Mouse (Mus musculus) lung, adult 18-20 months (tissue): ENCODE measurements around the gene Gm10644.

Experiments
- DNase-seq, 2 experiments: peaks; one replicate each; pipeline ENCODE4 v3.0.0; 2022; ENCODE audit warnings: mixed read lengths in 2 of 2

Gene Gm10644

DNA sequence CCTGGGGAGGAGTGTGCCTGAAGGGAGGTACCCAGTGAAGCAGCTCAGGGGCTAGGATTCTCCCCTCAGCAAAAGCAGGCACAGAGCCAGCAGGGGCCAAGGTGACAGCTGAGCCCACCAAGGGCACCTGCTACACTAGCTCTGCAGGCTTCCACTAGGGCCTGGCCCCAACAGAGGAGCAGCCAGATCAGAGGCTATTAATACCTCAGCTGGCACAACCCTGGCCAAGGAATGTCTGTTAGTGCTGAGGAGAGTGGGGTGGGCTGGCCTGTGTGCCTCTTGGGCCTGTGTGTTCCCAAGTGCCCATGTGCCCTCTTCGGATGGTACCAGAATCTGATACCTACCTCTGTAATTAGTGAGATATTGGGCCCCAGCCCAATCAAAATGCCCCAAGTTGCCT, 25.2 kb upstream of the Gm10644 start:
- DNase-seq = no peak

DNA sequence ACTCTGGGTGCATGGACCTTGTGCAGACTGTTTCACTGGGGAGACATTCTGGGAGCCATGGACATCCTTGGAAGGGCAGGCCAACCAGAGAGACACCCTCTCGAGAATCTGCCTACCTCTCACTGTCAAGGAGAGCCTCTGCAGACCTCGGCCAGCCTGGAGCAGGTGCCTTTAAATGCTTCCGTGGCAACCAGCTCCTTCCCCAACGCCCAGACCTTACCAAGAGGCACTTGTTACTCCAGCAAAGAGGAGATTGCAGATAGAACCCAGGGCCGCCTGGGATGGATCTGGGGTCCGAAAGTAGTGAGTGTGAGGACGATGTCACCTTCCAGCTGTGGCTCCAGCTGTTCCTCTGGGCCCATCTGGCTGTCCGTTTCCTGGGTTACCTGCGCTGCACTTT, 23.2 kb upstream of the Gm10644 start:
- no peak for DNase-seq

DNA sequence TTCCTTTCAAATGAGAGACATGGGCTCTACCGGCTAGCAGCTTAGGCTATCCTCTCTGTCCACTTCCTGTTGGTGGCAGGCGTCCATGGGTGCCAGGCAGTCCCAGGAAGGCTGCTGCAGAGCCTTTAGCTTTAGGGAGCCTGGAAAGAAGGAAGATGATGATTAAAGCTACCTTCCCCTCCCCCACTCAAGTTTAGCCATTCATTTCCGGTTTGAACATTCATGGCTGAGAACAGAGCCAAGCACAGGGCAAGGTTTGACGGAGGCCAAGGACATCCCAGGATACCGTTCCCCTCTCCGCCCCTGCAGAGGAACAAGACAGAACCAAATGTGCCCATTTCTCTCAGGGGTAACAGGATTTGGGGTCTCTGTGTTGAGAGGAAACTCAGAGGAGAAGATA, 22.6 kb upstream of the Gm10644 start:
- DNase-seq = peak in 1 of 2 experiments; percentile 38

DNA sequence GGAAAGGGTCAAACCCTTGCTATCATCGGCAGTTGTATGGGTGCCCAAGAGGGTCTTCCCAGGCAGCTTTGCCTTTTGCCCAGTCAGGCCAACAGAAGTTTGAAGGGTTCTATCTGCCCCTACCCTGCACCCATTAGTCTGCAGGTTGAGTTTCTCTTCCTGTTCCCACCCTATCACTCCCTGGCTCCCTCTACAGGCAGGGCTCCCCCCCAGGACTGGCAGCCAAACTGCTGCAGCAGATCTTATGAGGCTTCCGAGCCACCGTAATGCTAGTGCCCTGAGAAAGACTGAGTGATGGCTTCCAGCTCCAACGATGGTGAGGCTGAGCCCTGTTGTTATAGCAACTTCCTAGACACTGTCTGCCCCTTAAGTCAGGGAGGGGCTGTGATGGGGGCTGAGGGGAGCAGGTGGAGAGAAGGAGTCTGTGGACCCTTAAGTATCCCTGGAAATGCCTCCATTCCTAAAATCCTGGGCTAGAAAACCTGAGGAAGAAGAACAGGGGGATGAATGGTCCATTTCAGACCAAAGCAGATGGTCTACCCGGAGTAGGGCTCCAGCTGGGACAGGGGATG, 21.9 kb upstream of the Gm10644 start:
- DNase-seq = no peak

DNA sequence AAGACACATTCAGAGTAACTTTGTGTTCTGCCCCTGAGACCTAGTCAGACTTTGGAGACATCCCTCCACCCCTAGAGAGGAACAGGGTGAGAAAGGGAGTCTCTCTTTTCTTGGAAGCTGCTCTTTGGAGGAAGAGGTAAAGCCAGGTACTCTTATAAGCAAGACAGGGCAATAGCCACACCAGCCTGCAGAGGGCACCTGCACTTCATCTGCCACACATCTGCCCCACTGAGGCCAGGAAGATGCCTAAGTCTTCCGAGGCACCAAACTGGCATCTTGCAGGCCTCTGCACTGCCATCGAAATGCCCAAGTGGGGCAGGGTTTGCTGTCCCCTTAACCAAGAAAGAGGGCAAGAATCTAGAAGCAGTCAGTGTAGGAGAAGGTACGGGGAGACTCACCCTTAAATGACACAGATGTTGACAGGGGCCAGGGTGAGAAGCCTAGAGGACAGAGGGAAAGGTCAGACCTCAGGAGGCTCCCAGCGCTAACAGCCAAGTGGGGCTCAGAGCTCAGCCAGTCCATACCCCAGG, 21.2 kb upstream of the Gm10644 start:
- DNase-seq = peak; percentile 28 to 47

DNA sequence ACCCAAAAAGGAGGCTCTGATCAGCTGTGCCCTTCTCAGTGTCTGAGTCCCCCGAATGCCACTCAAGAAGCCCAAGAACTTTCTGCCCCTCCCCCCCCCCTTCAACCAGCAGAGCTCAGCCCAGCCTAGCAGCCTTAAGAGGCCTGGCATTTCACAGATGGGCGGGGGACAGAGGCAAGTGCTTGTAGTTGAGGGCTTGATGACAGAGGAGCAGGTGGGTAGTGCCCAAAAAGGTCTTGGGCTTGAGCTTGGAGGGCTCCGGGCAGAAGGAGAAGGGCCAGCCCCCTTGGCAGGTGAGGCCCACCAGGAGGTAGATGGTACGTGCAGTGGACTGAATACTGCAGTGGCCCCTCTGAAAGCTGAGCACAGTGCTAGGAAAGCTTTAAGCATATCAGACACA, 19.5 kb upstream of the Gm10644 start:
- DNase-seq = peak; percentile 64 to 72

DNA sequence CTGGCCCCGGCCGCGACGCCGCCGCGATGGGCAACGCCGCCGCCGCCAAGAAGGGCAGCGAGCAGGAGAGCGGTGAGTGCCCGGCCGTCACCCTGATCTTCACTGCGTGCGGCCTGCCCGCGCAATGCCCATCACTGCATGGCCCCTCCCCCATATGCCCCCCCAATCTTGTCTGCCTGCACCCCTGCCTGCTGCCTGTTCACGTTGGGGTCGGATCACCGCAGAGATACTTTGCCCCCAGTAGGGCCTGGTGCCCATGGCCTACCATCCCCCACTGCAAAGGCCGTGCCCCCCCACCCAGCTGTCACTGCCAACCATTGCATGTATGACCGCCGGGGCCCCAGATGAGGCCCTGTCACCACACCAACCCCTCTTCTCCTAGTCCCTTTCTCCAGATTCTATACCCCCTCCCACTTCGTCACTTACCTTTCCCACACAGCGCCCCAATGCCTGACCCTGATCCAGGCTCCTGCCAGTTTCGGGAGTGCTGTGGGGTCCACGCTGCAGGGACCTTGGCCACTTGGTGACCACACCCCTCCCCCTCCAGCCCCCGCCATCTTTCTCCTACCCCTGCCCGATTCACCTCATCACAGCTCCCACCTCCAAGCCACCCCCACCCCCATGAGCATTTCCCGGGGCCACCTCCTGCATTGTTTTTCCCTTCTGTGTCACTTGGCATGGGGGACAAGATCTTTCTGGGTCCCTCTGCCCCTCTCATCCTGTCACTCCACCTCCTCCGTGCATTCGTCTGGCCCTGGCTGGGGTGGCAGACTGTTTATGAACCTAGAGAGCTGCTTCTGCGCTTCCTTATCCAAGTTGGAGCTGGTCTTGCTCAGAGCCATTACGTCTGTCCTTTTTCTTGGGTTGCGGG, 18.4 kb upstream of the Gm10644 start:
- no peak for DNase-seq

DNA sequence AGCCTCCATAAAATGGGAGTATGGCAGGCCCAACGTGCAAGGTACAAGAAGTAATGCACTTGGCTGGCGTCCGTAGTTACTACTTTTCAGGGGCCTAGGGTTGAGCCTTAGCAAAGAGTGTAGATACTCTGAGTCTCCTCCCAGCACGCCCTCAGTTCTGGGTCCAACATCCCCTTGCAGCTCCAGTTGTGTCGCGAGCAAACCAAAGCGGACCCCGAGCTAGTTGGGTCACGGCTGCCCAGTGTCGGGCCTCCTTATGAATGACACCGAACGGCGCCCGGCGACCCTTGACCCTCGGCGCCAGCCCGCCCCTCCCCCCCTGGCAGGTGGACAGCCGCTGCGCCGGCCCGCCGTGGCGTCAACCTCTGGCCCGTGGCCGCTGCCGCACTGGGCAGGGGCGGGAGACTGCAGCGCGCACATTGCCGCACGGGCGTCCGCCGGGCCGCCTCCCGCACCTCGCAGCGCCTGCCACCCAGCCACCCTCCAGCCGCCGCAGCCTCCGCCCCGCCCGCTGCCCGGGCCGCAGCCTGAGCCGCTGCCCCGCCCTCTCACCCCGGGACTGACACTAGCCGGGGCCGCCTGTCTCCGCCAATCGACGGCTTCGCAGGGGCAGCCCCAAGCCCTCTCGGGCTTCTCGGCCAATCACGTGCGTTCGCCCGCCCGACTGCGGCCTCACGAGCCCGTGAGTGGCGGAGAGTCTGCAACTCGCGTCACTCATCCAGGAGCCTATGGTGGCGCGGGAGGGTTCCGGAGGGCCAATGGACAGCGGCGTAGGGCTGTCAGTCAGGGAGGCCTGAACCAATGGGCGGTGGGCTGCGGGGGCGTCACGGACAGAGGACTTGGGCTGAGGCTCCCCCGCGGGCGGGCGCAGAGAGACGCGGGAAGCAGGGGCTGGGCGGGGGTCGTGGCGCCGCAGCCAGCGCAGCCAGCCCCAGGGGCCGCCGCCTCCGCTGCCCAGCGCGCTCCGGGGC, 17.4 kb upstream of the Gm10644 start, which contains the start of gene Prkaca:
Prkaca (plus strand) TSS at position 844 of the 971 bp plus-strand sequence.
- DNase-seq = peak; percentile 99

DNA sequence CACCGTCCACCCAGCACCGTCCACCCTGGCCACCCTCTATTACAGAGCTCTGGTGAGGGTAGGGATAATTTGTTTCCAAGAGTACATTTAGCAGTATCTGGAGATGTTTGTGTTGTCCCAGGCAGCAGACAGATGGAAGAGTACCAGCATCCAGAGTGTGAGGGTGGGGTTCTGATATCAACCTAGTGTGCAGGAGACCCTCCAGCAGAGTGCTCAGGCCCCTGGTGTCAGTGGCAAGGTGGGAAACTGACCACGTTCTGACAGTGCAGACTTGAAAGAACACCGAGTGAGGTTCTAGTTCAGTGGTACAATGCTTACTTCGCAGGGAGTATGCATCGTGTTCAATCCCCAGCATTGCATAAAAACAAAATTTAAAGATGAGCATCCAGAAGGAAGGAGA, 16.7 kb upstream of the Gm10644 start:
- DNase-seq = no peak

DNA sequence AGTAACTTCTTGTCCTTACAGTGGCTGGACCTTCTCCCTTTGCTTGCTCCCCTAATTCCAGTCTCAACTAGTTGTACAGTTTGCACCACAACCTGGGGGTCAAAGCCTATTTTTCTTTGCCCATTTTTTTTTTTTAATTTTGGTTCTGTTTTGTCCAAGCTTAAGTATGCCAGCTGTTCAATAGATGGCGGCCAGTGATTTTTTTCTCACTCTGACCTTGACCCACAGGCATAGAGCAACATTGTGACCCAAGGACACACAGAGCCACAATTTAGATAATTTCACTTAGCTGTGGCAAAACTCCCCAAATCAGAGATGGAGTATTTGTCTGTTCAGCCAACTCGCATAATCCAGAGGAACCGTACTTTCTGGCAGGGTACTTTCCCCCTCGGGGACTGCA, 16.1 kb upstream of the Gm10644 start:
- DNase-seq = no peak

DNA sequence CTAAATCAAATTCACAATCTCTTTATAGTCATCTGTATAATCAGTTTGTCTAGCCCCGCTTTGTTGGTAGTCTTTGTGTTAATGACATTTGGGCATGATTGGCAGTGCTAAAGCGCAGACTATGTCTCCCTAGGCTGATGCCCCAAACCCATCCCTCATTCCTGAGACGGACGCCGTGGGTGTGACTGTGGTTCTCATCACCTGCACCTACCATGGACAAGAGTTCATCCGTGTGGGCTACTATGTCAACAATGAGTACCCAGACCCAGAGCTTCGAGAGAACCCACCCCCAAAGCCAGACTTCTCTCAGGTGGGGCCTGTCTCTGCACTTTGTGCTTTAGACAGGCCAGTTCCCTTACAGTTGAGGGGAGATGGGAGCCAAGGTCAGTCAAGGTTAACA, 12.7 kb upstream of the Gm10644 start:
- DNase-seq = no peak

DNA sequence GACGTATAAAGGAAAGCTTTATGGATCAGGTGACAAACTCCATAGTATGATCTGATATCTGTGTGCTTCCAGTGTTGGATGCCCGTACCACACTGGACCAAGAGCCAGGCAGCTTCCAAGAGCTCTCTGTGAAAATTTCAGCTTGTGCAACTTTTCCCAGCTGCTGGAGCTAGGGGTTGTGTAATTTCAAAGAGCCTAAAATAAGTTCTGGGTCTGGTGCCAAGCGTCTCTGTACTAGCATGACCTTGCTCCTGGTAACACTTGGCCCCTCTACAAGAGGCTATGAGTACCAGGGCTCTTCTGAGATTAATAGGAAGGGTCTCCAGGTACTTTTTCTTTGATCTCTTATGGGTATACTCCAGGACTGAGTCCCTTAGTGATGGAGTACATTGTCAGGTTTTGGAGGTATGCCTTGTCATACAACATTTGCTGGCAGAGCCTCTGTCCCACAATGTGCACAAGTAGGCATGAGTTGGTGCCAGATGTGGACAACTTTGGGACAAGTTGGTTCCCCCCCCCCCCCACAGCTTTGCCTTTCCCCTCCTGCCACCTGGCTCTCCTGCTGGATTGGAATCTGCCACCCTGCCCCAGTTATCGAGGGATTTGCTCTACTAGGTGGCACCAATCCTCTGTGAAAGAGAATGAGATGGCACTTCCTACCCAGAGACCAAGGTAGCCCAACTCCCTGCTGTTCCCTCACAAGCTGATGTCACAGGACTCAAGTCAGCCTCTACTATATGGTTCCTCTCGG, 9.2 kb upstream of the Gm10644 start:
- peak; percentile 75 to 85 for DNase-seq

DNA sequence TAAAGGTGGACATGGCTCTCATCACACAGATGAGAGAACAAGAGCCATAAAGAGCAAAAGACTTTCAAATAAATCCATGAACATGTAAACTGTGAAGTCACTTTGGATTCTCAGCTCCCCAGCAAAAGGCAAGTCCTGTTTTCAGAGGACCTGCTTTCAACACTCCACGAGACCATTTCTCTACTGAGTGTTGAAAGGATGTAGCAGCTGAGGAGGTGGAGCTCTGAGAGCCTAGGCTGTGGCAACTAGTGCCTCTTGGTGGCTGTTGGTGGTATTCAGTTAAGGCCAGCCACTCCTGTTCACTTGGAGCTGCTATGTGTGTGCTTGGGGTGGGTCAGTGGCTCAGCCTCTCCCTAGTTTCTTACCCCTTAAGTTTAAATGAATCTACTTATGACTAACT, 1.8 kb upstream of the Gm10644 start:
- no peak for DNase-seq

DNA sequence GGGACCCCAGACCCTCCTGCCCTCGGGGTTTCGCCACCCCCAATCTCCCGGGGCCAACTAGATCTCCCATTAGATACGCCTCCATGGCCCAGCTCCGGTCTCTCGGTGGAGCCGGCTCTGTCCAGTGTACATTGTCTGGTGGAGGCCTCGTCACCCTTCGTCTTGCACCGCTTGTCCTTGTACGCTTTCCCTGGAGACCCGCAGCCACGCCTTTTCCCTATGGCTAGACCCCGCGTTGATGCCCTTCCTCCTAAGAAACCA, 883 bp upstream of the Gm10644 start:
- no peak for DNase-seq

DNA sequence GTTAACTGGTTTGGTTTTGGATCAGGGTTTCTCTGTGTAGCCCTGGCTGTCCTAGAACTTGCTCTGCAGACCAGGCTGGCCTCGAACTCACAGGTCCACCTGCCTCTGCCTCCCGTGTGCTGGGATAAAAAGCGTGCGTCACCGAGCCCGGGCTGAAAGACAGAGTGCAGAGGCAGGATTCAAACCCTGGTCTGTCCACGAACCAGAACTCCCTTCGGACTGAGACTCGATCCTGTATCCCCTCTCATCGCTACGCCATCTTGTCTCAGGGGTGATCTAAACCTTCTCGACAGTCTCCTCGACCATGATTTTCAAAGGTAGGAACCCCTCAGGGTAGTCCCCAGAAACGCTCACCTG, 278 bp downstream of the Gm10644 start:
- no peak for DNase-seq

DNA sequence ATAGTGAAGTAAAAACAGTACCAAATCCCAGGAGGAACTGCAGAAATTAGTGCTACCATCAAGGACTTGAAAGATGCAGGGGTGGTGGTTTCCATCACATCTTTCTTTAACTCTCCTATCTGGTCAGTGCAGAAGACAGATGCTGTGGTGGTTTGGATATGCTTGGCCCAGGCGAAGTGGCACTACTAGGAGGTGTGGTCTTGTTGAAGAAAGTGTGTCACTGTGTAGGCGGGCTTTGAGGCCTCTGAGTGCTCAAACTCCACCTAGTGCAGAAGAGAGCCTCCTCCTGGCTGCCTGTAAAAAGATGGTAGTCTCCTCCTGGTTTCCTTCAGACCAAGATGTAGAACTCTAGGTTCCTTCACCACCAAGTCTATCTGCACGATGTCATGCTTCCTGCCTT, 9.5 kb downstream of the Gm10644 start:
- no peak for DNase-seq

DNA sequence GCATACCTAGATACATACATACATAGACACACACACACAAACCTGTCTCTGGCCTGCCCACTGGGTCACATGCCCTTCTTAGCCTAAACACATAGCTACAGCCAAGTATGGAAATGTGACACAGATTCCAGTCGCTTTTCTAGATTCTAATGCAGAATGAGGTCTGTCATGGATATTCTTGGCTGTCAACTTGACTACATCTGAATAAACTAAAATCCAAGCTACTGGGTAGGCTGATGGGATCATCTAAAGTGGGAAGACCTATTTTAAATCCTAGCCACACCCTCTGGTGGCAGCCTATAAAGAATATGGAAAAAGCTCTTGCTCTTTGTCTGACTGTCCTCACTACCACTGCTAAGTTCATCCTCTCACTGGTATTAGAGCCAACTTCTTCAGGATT, 12.6 kb downstream of the Gm10644 start:
- no peak for DNase-seq

DNA sequence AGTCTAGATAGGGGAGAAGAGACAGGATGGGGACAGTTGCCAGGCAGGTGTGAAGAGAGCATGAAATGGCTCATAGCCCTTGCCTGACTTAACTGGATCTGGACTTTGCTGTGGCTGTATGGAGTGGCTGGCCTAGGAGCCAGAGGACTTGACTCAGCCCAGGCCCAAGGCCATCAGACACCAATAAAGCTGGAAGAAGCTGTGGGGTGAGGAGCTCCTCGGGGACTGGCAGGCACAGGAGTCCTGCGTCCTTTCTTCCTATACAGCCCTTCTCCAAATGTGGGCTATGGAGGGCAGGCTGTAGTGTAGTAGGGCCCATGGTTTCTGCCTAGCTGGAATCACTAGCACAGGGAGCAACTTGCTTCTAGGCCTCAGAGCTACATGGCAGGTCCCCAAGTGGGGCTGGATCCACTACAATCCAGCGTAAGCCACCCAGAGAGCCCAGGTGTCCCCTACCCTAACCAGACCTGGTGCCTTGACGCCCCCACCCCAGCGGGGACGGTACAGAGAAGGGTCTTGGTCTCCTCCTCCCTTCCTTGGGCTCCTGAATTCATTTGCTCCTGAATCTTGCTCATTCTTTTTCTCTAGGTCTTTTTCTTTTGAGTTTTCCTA, 13.8 kb downstream of the Gm10644 start:
- DNase-seq = no peak

DNA sequence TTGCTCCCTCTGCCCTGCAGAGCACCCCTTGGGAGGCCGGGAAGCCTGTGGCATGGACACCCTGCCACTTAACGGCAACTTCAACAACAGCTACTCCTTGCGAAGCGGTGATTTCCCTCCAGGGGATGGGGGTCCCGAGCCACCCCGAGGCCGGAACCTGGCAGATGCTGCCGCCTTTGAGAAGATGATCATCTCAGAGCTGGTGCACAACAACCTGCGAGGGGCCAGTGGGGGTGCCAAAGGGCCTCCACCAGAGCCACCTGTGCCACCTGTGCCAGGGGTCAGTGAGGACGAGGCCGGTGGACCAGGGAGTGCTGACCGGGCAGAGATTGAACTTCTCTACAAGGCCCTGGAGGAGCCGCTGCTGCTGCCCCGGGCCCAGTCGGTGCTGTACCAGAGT, 16.7 kb downstream of the Gm10644 start:
- no peak for DNase-seq

DNA sequence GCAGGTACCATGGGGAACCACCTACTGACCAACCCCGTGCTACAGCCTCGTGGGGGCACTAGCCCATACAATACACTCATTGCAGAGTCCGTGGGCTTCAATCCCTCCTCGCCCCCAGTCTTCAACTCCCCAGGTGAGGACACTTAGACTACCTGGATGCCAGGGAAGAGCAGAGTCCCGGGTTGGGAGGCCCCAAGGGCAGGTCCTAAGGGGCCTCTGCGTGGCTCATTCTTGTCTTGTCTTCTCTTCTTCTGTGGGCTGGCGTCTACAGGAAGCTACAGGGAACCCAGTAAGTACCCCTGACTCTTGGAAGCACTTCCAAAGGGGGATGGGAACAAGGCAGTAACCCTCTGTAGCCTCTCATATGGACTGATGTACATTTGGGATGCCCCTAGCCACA, 17.4 kb downstream of the Gm10644 start:
- no peak for DNase-seq

DNA sequence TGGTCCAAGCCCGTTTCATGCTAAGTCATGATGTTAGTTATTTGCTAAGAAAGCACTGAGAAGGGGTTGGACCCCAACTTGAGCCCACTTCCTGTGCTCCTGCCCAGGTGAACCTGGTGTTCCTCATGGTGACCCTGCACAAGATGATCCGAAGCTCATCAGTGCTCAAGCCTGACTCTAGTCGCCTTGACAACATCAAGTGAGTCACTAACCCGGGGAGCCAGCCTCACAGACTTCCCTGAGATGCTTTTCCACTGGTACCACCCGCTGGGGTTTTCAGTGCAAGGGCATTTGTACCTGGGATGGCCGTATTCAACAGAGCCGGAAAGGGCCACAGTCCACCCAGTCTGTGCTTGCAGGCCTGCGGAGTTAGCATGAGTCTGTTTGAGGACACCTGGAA, 19.6 kb downstream of the Gm10644 start:
- DNase-seq = no peak

DNA sequence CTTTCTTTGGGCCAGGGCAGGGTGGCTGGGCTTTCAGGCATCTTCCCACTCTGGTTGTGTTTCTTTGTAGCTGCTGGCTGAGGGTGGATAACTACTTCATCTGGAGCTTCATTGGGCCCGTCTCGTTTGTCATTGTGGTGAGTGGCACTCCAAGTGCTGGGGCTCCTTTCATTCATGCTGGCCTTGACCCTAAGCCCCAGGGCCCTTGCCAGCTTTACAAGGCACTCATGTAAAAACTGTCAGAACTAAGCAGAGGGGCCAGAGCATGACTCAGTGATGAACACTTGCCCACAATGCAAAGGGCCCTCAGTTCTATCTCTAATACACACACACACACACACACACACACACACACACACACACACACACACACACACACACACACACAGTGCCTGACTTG, 20.0 kb downstream of the Gm10644 start:
- no peak for DNase-seq
